Mouse (Mus musculus): ENCODE data around the gene Sigmar1.

Sigmar1 gene

DNA sequence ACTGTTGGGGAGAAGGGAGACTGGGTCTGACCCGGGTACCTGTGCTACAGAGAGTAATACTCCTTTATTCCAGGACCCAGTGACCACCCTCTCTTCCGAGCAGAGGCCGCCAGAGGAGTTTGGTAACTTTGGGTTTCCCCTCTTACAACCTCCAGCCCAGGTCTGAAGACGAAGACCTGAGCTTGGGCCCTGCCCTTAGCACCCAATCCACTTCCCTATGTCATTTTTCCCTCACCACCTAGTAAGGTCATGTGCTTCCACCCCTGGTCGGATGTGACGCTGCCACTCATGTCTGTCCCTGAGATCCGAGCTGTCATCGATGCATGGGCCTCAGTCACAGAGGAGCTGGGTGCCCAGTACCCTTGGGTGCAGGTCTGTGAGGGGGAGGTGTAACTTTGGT lies 483 bp upstream of the Sigmar1 start:
- DNase-seq: no peak

- no peak for DNase-seq
Observed at GRCm38 (mm10) chr4:41754797-41755337, 1.1 kb downstream of the Sigmar1 start, which contains the start of gene Galt. Galt (plus strand) TSS chr4:41755228.

GRCm38 (mm10) chr4:41745021-41745420 lies 10.9 kb downstream of the Sigmar1 start:
- DNase-seq: no peak

- DNase-seq: no peak
Observed at GRCm38 (mm10) chr4:41744131-41744530, 11.8 kb downstream of the Sigmar1 start.

- DNase-seq: peak; percentile 97
Observed at GRCm38 (mm10) chr4:41741158-41741560, 14.8 kb downstream of the Sigmar1 start.

DNA sequence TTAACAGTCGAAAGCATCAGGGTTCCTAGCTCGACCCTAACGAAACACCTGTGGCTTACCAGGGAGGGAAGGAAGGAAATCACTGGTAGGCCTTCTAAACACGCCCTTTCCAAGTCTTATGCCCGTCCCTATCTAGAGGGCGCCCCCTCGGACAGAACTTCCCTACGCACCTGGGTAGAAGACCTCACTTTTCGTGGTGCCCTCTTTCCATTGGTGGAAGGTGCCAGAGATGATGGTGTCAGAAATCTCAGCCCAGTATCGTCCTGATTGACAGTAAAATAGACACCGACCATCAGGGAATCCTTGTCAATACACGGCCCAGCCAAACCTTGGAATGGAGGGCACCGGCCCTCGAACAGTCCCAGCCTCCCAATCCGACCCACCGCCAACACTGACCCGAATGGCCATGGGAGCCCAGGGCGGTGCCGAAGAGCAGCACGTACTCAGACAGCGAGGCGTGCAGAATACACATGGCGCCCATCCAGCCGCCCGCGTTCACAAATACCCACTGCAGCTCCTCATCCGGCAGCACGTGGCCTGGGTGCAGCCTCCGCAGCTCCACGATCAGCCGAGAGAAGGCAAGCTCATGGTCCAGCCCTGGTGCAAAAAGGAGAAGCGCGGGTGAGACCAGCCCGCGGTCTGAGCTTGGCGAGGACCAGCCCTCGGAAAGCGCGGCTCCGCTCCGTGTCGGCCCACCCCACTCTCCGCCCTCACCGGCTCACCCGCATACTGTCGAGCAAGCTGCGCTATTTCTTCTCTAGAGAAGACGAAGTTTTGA lies 15.4 kb downstream of the Sigmar1 start:
- peak; percentile 34 for DNase-seq

DNA sequence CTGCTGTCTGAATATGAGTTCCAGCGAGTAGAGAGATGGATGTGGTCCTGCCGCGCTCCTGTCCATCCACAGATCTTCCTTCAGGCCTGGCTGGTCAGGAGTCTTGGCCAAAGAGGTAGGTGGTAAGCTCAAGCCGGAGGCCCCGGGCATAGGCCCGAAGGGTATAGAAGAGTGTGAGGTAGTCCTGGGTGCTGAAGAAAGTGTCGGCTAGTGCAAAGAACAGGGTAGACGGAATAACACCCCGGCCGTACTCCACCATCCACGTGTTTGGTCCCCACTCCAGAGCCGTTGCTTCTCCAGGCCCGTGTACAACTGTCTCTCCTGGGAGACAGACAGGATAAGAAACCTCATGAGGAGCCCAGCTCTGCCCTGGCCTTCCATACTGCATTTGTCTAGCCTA lies 16.7 kb downstream of the Sigmar1 start:
- DNase-seq: no peak

- no peak for DNase-seq
Observed at GRCm38 (mm10) chr4:41738256-41738603, 17.7 kb downstream of the Sigmar1 start.

DNA sequence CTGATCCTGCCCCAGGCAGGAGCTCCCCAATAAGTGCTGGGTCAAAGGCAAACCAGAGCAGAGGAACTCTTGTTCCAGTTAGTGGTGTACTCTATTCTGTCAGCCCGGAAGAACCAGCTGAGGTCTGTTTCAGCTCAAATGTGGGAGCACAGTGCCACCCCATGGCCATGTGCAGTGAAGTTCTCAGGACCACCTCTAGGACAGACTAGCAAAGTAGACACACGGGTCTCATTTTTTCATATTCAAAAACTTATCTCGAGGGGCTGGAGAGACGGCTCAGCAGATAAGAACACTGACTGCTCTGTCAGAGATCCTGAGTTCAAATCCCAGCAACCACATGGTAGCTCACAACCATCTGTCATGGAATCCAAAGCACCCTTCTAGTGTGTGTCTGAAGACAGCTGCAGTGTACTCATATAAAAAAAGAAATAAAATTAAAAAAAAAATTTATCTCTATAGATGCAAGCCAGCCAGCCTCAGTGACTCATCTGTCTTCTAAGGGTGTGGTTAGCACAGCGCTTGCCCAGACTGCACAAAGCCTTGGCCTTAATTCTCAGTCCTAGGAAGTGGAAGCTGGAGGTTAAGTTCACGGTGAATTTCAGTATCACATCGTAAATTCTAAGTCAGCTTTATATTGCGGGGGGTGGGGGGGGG lies 18.2 kb downstream of the Sigmar1 start:
- peak; percentile 83 for DNase-seq

DNA sequence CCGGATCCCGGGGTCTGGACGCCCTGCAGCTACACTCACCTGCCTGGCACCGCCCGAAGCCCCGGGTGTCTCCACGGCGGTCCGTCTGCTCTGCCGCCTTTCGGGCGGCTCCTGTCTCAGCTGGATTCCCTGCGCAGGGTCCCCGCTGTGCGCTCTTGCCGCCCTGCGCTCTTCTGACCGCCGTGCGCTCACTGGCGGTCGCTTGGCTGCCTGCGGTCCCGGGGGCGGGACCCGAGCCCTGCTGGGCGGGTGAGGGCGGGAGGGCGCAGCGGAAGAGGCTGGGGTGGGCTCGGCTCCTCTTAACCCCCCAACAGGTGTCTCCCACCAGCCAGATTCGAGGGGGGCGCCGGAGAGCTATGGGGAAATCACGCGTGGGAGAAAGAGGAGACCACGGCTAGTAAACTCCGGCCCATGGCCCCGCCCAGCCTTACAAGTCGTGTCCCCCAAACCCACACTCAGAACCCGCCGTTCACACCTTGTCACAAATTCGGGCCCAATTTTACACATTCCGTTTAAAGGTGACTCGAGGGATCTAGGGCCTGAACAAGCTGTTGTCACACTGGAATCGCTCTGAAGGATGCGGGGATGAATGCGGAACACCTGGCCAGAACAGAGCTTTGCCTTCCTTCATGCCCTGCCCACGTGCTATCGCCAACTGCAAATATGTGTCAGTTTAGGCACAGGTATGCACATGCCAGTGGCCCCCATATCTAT lies 24.7 kb downstream of the Sigmar1 start, which contains the start of gene Arid3c:
Gene Arid3c (minus strand): TSS at position 91 of the 714 bp plus-strand sequence.
- no peak for DNase-seq

- no peak for DNase-seq
Observed at GRCm38 (mm10) chr4:41726826-41727621, 28.9 kb downstream of the Sigmar1 start.

DNA sequence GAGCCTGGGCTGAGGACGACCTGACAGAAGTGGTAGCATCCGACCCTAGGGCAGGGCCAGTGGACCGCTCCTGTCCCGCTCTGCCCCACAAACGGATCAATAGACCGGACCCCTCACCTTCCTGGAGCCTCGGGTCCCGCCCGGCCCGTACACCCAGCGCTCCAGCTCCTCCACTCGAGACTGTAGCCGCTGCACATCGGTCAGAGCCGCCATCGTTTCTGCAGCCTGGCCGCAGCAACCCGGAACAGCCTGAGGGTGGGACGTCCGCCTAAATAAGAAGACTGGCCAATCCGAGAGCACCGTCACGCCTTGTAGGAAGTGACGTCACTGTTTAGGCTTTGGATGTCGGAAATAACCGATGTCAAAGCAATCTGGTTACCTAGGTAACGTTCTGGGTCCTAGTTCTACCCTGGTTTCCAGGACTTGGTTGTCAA lies 33.0 kb downstream of the Sigmar1 start, which contains the start of gene Dctn3:
Gene Dctn3 (minus strand): TSS at position 253 of the 434 bp plus-strand sequence.
- DNase-seq: peak; percentile 97

DNA sequence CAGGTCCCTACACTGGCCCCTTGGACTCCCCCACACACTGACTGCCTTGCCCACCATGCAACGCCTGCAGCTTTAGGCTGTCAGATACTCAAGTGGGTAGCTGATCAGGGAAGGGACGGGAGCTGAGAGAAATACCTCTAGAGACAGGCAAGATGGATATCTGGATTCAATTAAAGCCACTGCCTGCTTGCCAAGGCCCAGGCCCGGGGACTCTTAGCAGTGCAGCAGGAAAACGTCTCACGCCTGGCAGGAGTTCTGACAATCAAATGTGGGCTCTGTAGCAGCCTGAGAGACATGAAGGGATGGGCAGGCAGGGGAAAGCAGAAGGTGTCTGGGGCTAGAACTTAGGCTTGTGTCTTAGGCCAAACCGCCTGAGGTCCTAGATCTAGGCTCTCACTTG lies 39.1 kb downstream of the Sigmar1 start:
- no peak for DNase-seq

- peak; percentile 69 for DNase-seq
Observed at GRCm38 (mm10) chr4:41715596-41715995, 40.4 kb downstream of the Sigmar1 start.

- no peak for DNase-seq
Observed at GRCm38 (mm10) chr4:41715082-41715481, 40.9 kb downstream of the Sigmar1 start.

DNA sequence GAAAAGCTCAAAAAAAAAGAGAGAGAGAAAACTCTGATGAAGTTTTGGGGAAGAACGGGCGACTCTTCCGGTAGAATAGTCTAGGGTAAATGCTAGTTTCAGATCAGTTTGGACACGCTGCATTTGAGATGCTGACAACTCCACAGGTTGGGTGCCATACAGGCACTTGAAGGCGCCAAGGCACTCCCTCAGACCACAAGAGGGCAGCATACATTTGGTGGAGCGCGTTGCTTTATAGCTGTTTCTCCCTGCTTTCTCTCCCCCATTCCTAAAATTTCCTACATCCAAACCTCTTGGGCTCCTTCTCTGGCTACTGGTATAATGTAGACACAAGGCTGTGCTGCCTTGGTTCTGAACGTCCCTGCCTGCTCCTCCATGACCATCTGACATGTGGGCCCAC lies 41.7 kb downstream of the Sigmar1 start:
- DNase-seq: peak; percentile 81

- peak; percentile 88 for DNase-seq
Observed at GRCm38 (mm10) chr4:41713197-41714067, 42.5 kb downstream of the Sigmar1 start, which contains the start of gene Rpp25l. Rpp25l (minus strand) TSS chr4:41713534.

GRCm38 (mm10) chr4:41712421-41713196 lies 43.3 kb downstream of the Sigmar1 start:
- peak; percentile 33 for DNase-seq

DNA sequence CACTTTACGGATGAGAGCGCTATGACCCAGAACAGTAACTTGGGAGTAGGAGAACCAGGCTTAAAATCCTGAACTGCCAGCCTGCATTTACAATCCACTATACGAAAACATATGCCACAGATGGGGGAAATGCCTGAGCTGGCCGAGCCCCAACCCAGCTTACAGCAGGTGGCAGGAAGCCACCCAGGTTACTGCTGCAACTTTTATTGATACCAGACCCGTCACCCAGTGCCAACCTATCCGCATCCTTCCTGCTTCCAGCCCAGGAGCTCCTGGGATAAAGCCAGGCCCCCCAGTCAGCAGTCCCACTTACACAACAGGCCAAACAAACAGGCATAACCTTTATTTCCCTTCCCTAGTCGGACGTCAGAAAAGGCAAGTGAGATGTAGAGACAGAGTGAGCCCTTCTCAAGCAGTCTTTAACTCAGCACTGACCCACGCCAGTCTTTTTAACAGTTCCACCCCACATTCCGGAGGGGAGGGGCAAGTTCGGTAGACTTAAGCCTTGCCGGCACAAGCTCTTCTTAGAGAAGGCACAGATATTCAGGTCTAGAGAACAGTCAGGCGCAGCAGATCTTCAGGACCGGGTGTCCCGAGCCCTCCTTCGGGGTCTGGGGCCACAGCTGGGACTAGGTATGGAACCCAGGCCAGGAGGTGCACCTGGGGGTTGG lies 44.1 kb downstream of the Sigmar1 start:
- no peak for DNase-seq

- no peak for DNase-seq
Observed at GRCm38 (mm10) chr4:41710229-41710628, 45.7 kb downstream of the Sigmar1 start.
